Mouse (Mus musculus): ENCODE data around the gene Ube2l3. TPM values are rescaled to one million over a fixed set of nuclear protein-coding genes. Genes with fewer than 3 reads are reported as not detected.
"Not testable (repeated sequence)": the region's sequence is repeated elsewhere in the genome, so short reads cannot be mapped to it uniquely, and the experiment has no call there.

Gene Ube2l3
- 135 and 163 TPM in 2 replicates for total RNA-seq (2017)

- no peak for ATAC-seq (replicated peaks; ENCODE audit: low read depth, poor library complexity, severe bottlenecking)
Measured at GRCm38 (mm10) chr16:17202549-17202948, at the start of gene Ube2l3. TSS of gene Ube2l3 (minus strand) at chr16:17202649.

GRCm38 (mm10) chr16:17251539-17251938 is 49.1 kb upstream of the Ube2l3 start:
- ATAC-seq (replicated peaks; ENCODE audit: low read depth, poor library complexity, severe bottlenecking), result no peak

DNA sequence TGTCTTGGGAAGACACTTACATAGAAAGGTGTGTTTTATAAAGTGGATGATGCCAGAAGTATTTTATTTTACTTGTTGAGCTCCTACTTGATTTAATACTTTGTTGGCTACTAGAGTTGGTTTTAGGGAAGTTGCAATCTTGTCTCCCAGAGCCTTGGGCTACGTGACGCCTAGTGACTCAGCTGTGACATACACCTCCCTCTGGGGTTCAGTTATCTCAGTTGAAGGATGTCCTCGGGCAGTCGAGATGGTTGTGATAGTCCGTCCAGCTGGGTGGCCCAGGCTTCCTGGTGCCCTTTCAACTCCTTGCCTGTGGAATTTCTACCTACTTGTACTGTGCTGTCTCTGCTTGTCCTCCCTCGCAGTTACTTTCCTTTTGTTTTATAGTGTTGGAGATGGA is 46.7 kb upstream of the Ube2l3 start:
- peak; percentile 76 for ATAC-seq (replicated peaks; ENCODE audit: low read depth, poor library complexity, severe bottlenecking)

- ATAC-seq (replicated peaks; ENCODE audit: low read depth, poor library complexity, severe bottlenecking), result no peak
Measured at GRCm38 (mm10) chr16:17247727-17248126, 45.3 kb upstream of the Ube2l3 start.

GRCm38 (mm10) chr16:17244996-17245395 is 42.5 kb upstream of the Ube2l3 start:
- ATAC-seq (replicated peaks; ENCODE audit: low read depth, poor library complexity, severe bottlenecking), result no peak

DNA sequence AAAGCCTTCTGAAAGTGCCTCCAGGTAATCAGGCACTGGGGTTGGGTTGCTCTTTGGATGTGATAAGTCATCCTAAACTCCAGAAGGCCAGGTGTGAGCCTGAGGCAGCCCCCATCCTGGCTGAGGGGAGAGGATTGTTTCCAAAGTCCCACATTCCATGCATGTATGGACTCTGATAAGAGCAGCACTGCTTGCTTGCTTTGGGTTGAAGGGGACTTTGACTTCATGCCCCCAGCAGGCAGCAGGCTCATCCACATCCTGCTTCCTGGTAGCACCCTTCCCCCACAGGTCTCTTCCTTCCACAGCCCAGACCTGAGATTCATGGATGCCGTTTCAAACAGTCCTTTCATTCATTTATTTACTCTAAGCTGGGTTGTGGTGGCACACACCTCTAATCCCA is 41.3 kb upstream of the Ube2l3 start:
- no peak for ATAC-seq (replicated peaks; ENCODE audit: low read depth, poor library complexity, severe bottlenecking)

DNA sequence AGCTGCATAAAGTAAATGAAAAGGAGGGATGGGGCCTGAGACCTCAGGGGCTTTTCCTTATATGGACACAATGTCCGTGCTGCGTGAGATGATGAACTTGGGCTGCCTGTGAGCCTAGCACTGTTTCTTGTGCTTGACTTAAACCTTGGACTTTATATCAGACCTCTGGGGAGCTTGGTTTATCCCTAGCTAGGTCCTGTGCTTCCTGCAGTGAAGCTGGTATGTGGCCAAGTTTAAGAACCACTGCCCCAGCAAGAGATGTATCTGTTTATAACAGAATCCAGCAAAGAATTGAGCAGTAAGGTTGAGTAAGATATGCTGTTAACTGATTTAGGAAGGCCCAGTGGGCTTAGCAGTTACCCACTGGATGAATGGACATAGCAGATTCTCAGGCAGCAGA is 37.0 kb upstream of the Ube2l3 start:
- ATAC-seq (replicated peaks; ENCODE audit: low read depth, poor library complexity, severe bottlenecking), result no peak

DNA sequence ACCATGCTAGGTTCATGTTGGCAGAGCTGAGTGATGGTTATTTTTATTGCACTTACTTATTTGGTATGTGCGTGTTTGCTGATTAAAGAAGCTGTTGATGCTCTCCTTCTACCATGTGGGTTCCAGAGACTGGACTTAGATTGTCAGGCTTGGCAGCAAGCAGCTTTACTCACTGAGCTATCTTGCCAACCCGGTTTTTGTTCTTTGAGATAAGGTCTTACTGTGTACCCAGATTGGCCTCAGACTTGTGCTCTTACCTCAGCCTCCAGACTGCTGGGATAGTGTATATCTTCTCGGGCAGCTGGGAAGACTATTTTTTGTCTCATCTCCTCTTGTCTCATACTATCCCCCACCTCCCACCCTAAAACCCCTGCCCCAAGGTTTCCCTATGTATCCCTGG is 35.2 kb upstream of the Ube2l3 start:
- ATAC-seq (replicated peaks; ENCODE audit: low read depth, poor library complexity, severe bottlenecking), result no peak; the same call in 1 of the 2 replicates

DNA sequence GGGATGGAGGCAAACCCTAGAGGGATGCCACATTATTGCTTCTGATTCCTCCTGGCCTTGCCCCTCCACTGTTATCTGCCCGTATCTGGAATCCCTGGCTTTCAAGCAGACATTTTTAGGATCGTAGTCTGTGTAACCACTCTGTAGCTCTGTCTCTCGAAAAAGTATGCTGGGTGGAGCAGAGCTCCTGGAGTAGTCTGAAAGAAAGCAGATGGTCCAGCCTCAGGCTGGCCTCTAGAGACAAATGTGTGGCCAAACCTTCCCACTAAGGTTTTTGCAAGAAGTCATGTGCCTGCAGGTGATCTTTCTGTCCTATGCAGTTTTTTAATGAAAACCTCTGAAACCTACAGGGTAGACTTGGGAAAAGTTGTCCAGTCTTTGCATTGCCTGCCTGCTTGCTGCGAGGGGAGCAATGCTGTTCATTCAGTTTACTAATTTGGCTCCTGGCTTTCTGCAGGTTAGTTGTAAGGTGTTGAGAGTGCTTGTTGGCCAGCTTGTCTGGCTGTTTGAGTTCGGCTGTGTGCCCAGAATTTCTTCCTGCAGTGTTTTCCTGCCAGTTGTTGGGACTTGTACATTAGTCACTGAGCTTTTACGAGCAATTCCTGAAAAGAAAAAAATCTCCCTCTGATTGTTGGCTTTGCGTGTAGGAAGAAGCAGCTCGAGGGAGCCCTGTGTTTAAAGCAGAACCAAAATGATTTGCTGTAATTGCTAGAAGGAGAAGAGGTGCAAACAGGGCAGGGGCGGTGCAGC is 32.6 kb upstream of the Ube2l3 start:
- ATAC-seq (replicated peaks; ENCODE audit: low read depth, poor library complexity, severe bottlenecking), result no peak

- ATAC-seq (replicated peaks; ENCODE audit: low read depth, poor library complexity, severe bottlenecking), result 0 out of 2 replicates have a peak, but pooled peaks have one; percentile 14
Measured at GRCm38 (mm10) chr16:17234499-17234895, 32.0 kb upstream of the Ube2l3 start.

DNA sequence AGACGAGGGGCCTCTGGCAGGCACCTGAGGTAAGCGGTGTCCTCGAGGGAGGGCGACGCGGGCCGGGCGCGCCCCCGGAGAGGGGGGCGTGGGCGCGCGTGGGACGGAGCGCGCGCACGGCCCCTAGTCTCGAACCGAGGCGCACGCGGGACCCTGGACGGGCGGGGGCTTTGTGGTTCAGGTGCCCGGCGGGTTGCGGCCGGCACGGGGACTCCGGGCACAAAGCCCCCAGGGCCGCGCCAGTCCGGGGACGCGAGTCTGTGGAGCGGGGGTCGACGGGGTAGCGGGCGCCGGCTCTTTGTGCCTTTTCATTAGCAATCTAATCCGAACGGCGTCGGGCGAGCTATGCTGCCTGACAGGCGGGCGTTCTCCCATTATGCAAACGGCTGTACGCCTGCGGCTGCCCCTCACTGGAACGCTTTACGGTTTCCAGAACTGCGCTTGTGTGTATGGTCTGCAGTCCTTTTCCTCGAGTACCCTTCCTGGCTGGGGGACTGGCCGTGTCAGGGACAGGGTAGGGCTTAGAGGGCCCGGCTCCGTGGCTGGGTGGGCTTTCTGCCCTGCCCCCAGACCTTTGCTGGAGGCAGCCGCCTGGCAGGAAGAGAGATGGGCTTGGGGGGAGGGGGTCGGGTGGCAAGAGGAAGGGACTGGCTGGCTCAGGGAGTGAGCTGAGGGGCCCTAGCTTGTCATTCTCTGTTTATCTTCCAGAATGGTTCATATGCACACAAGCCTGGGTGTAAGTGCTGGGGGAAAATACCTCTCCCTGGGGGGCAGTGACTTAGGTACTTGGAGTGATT is 31.5 kb upstream of the Ube2l3 start:
- peak; percentile 35 for ATAC-seq (replicated peaks; ENCODE audit: low read depth, poor library complexity, severe bottlenecking)

- ATAC-seq (replicated peaks; ENCODE audit: low read depth, poor library complexity, severe bottlenecking), result peak; percentile 93
Measured at GRCm38 (mm10) chr16:17232794-17233701, 30.6 kb upstream of the Ube2l3 start, which contains the start of gene Hic2. TSS of gene Hic2 (plus strand) at chr16:17233572.

DNA sequence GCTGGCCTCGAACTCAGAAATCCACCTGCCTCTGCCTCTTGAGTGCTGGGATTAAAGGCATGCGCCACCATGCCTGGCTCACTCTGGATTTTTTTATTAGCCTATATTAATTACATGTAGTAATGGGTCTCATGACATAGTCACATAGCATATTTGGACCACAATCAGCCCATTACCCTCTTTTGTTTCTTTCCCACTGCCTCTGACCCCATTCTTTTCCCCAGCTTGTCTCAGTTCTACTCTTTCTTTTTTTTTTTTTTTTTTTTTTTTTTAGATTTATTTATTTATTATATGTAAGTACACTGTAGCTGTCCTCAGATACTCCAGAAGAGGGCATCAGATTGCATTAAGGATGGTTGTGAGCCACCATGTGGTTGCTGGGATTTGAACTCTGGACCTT is 29.1 kb upstream of the Ube2l3 start:
- not testable (repeated sequence) for ATAC-seq (replicated peaks; ENCODE audit: low read depth, poor library complexity, severe bottlenecking)

- no peak for ATAC-seq (replicated peaks; ENCODE audit: low read depth, poor library complexity, severe bottlenecking)
Measured at GRCm38 (mm10) chr16:17226496-17226895, 24.0 kb upstream of the Ube2l3 start.

DNA sequence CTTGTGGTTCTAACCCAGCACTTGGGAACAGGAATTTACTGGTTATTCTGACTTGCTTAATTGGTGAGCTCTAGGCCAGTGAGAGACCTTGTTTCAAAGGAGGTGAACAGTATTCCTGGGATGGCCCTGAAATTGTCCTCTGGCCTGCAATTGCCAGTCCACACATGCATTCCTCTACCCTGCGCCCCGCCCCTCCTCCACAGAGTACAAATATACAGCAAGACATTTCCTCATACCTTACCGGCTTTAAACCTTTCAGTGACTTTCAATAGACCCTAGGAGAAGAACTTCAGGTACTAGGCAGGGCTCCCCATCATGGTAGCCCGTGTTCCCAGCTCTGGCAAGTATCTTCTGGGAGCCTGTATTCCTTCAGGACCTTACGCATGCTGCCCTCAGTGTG is 23.1 kb upstream of the Ube2l3 start:
- ATAC-seq (replicated peaks; ENCODE audit: low read depth, poor library complexity, severe bottlenecking), result no peak

DNA sequence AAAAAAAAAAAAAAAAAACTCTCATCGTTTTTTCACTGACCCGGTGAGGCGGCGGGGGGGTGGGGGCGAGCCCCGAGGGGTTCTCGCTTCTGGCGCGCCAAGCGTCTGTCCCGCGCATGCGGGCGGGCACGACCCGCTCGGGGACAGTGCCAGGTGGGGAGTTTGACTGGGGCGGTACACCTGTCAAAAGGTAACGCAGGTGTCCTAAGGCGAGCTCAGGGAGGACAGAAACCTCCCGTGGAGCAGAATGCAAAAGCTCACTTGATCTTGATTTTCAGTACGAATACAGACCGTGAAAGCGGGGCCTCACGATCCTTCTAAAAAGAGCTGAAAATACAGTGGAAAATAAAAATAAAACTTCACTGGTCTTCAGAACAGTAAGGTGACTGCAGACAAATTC is 19.7 kb upstream of the Ube2l3 start:
- peak; percentile 100 for ATAC-seq (replicated peaks; ENCODE audit: low read depth, poor library complexity, severe bottlenecking)

- ATAC-seq (replicated peaks; ENCODE audit: low read depth, poor library complexity, severe bottlenecking), result no peak
Measured at GRCm38 (mm10) chr16:17220127-17220733, 17.8 kb upstream of the Ube2l3 start.

DNA sequence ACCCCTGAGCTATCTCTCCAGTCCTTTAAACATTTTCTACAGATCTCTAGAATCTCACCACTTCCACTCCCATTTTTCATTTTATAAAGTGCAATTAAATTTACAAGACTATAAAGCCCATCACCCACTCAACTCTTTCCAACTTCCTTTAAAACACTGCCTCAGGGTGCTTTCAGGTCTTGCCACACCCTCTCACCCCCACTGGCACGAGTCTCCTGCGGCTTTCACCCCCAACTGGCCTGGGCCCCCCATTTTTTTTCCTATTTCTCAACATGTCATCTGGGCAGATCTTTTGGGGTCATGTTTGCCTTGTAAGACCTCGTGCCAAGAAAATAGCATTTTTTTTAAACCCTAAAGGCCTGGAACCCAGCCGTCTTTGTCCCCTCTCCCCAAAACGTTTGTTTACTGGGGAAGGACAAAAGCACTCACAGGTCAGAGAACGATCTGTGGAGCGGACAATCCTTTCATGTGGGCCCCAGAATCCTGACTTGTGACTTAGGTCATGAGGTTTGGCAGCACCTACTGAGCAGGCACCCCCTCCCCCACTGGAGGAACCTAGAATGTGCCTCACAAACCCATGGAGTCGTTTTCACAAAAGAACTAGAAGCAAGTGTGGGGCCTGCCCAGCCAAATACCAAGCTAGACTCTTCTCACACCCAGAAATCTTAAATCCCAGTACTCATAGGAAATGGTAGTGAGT is 14.6 kb upstream of the Ube2l3 start:
- no peak; the same call in 1 of the 2 replicates for ATAC-seq (replicated peaks; ENCODE audit: low read depth, poor library complexity, severe bottlenecking)

All from common myeloid progenitor, adult 5-6 weeks (primary cell).